Mouse (Mus musculus) CH12.LX (cell line): ENCODE measurements around the gene Megf11. TPM values are rescaled to one million over a fixed set of nuclear protein-coding genes. Genes with fewer than 3 reads are reported as not detected.

ENCODE experiments used
- DNase-seq: peaks from one replicate; pipeline ENCODE4 v3.0.0-alpha.2; 2013; ENCODE audit errors: extremely low read depth
- H3K27ac ChIP-seq: 2 replicates; pipeline ENCODE4 v1.5.1; 2012; ENCODE audit warnings: low read depth, mild to moderate bottlenecking, control low read depth, moderate library complexity; ENCODE audit not compliant: insufficient read depth
- H3K27me3 ChIP-seq: replicated peaks from 2 replicates; pipeline ENCODE3; 2012; ENCODE audit warnings: inconsistent platforms
- H3K36me3 ChIP-seq, 2 experiments: replicated peaks in 1 of 2; 2 replicates each; pipeline versions ENCODE3 to v1.6.1; 2012; ENCODE audit warnings: inconsistent platforms in 1 of 2, low read length in 1 of 2, mild to moderate bottlenecking in 1 of 2, mixed read lengths in 1 of 2, moderate library complexity in 1 of 2; ENCODE audit not compliant: control insufficient read depth in 1 of 2, insufficient read depth in 1 of 2
- H3K4me1 ChIP-seq, 2 experiments: 2 replicates each; pipeline ENCODE4 v1.6.1; 2012; ENCODE audit warnings: inconsistent platforms in 1 of 2, moderate library complexity in 1 of 2; ENCODE audit not compliant: insufficient read depth in 2 of 2, control insufficient read depth in 1 of 2
- H3K4me2 ChIP-seq: 2 replicates; pipeline ENCODE4 v1.6.1; 2012; ENCODE audit warnings: low read depth, mild to moderate bottlenecking, control low read depth; ENCODE audit not compliant: poor library complexity, insufficient read depth, severe bottlenecking
- H3K4me3 ChIP-seq, 3 experiments: fragments of 150-350 bp in 1 of 3; sonication (generic) in 1 of 3; replicated peaks in 1 of 3; 2 replicates each; pipeline versions ENCODE3 to v1.5.1; 2011 to 2012; ENCODE audit warnings: low read depth in 2 of 3, low read length in 2 of 3, mild to moderate bottlenecking in 2 of 3, moderate library complexity in 2 of 3, control low read depth in 1 of 3, improper control_type of control experiment in 1 of 3, inconsistent platforms in 1 of 3, mixed read lengths in 1 of 3; ENCODE audit not compliant: poor library complexity in 1 of 3
- H3K79me2 ChIP-seq: replicated peaks from 2 replicates; pipeline ENCODE4 v1.6.1; 2012; ENCODE audit warnings: mild to moderate bottlenecking, moderate library complexity; ENCODE audit not compliant: control insufficient read depth, poor library complexity, insufficient read depth, severe bottlenecking; ENCODE audit errors: extremely low read depth
- H3K9ac ChIP-seq: 2 replicates; pipeline ENCODE4 v1.6.1; 2012; ENCODE audit warnings: low read depth, mild to moderate bottlenecking, control low read depth, moderate library complexity; ENCODE audit not compliant: insufficient read depth
- H3K9me3 ChIP-seq: replicated peaks from 2 replicates; pipeline ENCODE3; 2012; ENCODE audit warnings: low read length, inconsistent platforms, mixed read lengths
- BHLHE40 ChIP-seq: IDR thresholded peaks from 2 replicates; pipeline ENCODE4 v1.6.1; 2011; ENCODE audit warnings: mild to moderate bottlenecking, low read depth, low read length, improper control_type of control experiment
- CHD2 ChIP-seq: IDR thresholded peaks from 2 replicates; pipeline ENCODE4 v1.6.1; 2011; ENCODE audit warnings: low read length, improper control_type of control experiment
- CTCF ChIP-seq, 2 experiments: IDR thresholded peaks in 1 of 2; conservative IDR thresholded peaks in 1 of 2; 2 replicates each; pipeline ENCODE4 v1.5.1; 2011 to 2012; ENCODE audit warnings: low read depth in 2 of 2, low read length in 2 of 2, improper control_type of control experiment in 1 of 2, inconsistent platforms in 1 of 2, mild to moderate bottlenecking in 1 of 2, moderate library complexity in 1 of 2
- ETS1 ChIP-seq: conservative IDR thresholded peaks from 2 replicates; pipeline ENCODE4 v1.6.1; 2012; ENCODE audit warnings: low read depth, mild to moderate bottlenecking, inconsistent platforms, low read length, improper control_type of control experiment, moderate library complexity
- GABPA ChIP-seq: IDR thresholded peaks from 2 replicates; pipeline ENCODE4 v1.6.1; 2012; ENCODE audit warnings: low read depth, low read length, improper control_type of control experiment, inconsistent platforms; ENCODE audit not compliant: insufficient replicate concordance
- JUND ChIP-seq: conservative IDR thresholded peaks from 2 replicates; pipeline ENCODE4 v1.6.1; 2011; ENCODE audit warnings: low read depth, low read length, improper control_type of control experiment
- MAX ChIP-seq: IDR thresholded peaks from 2 replicates; pipeline ENCODE4 v1.6.1; 2011; ENCODE audit warnings: low read length, improper control_type of control experiment
- MEF2A ChIP-seq: IDR thresholded peaks from 2 replicates; pipeline ENCODE4 v1.6.1; 2014; ENCODE audit warnings: low read depth, mild to moderate bottlenecking, inconsistent platforms, low read length, improper control_type of control experiment, borderline replicate concordance
- NRF1 ChIP-seq: IDR thresholded peaks from 2 replicates; pipeline ENCODE4 v1.6.1; 2014; ENCODE audit warnings: low read depth, mild to moderate bottlenecking, inconsistent platforms, low read length, improper control_type of control experiment, moderate library complexity
- POLR2A ChIP-seq: IDR thresholded peaks from 2 replicates; pipeline ENCODE4 v1.6.1; 2011; ENCODE audit warnings: low read depth, mild to moderate bottlenecking, improper control_type of control experiment, low read length
- POLR2AphosphoS2 ChIP-seq: IDR thresholded peaks from 2 replicates; pipeline ENCODE4 v1.6.1; 2011; ENCODE audit warnings: low read depth, low read length, improper control_type of control experiment
- RCOR1 ChIP-seq: conservative IDR thresholded peaks from 2 replicates; pipeline ENCODE4 v1.6.1; 2012; ENCODE audit warnings: low read depth, mild to moderate bottlenecking, inconsistent platforms, low read length, improper control_type of control experiment
- SIN3A ChIP-seq: IDR thresholded peaks from 2 replicates; pipeline ENCODE4 v1.6.1; 2012; ENCODE audit warnings: low read length, improper control_type of control experiment, inconsistent platforms
- UBTF ChIP-seq: IDR thresholded peaks from 2 replicates; pipeline ENCODE4 v1.6.1; 2012; ENCODE audit warnings: low read depth, mild to moderate bottlenecking, inconsistent platforms, low read length, improper control_type of control experiment, moderate library complexity
- USF2 ChIP-seq: conservative IDR thresholded peaks from 2 replicates; pipeline ENCODE4 v1.6.1; 2011; ENCODE audit warnings: low read depth, low read length, improper control_type of control experiment
- ZKSCAN1 ChIP-seq: IDR thresholded peaks from 2 replicates; pipeline ENCODE4 v1.6.1; 2012; ENCODE audit warnings: low read depth, inconsistent platforms, low read length, improper control_type of control experiment, borderline replicate concordance
- ZMIZ1 ChIP-seq: IDR thresholded peaks from 2 replicates; pipeline ENCODE4 v1.6.1; 2012; ENCODE audit warnings: low read depth, mild to moderate bottlenecking, inconsistent platforms, low read length, improper control_type of control experiment
- dilution Hi-C: fragments of 300-500 bp; cut with MboI; formaldehyde crosslinking; loops from 2 replicates; pipeline ENCODE4 v1.14.3; 2020; ENCODE audit warnings: low sequenced_read_pairs; ENCODE audit not compliant: extremely low pct_unique_long_range_greater_than_20kb, extremely low pct_ligation_motif_present
- in situ Hi-C: fragments of 300-500 bp; cut with MboI; formaldehyde crosslinking; loops from 3 replicates; pipeline ENCODE4 v1.14.3; 2019; ENCODE audit warnings: low sequenced_read_pairs, low pct_ligation_motif_present, low pct_unique_long_range_greater_than_20kb, mixed read lengths
- polyA plus RNA-seq: library from polyadenylated mRNA; unstranded; fragments of >175 nt; gene quantifications from 2 replicates; pipeline ENCODE4 v1.2.1, GENCODE M21; 2012; ENCODE audit warnings: low read depth; ENCODE audit not compliant: insufficient read length
- total RNA-seq, 2 experiments: library from RNA; depleted of rRNA; stranded (reverse); fragments of 300-350 nt in 1 of 2; fragments of >200 nt in 1 of 2; gene quantifications; 2 replicates each; pipeline ENCODE4 v1.2.3; 2012 to 2014

Megf11 gene
- total and polyA plus RNA-seq, 3 experiments: 0.04 to 0.59 TPM; not detected in 1

GRCm38 (mm10) chr9:64361231-64361950 is 24.0 kb upstream of the Megf11 start:
- Histone ChIP-seq H3K4me2 (no peak overlapping the region), H3K9ac (no peak overlapping the region), H3K4me3 (no peak overlapping the region), H3K4me1 (peaks cover 0 to 4% of the 10 kb centered on the region in 2 experiments; a peak in 2 of 4 replicates), H3K9me3 (no peaks in the 10 kb centered on the region), H3K27ac (no peak overlapping the region)
- dilution Hi-C loops: no loop called here
- DNase-seq: no peak
- TF ChIP-seq USF2 (no peak), POLR2A (no peak), UBTF (no peak)
- TF ChIP-seq, all 38 proteins: peak for 0
- in situ Hi-C loops: no loop called here
- Histone ChIP-seq H3K27me3 (peaks cover 1% of the 10 kb centered on the region), H3K36me3 (no peaks in the 10 kb centered on the region), H3K79me2 (no peaks in the 10 kb centered on the region)

GRCm38 (mm10) chr9:64369871-64370270 is 15.6 kb upstream of the Megf11 start:
- no peaks in the 10 kb centered on the region for H3K79me2 ChIP-seq
- H3K9me3 ChIP-seq: no peaks in the 10 kb centered on the region
- dilution Hi-C loops: no loop called here
- no peaks in the 10 kb centered on the region for H3K4me1 ChIP-seq
- H3K36me3 ChIP-seq: no peaks in the 10 kb centered on the region
- H3K27ac ChIP-seq: no peak overlapping the region
- H3K9ac ChIP-seq: no peak overlapping the region
- TF ChIP-seq JUND (no peak), USF2 (no peak), NRF1 (no peak), RCOR1 (no peak), MEF2A (no peak), ZKSCAN1 (no peak), SIN3A (no peak), MAX (no peak), GABPA (no peak), ETS1 (no peak), CTCF (conservative IDR thresholded peaks at IDR 0.05 in 1 of 2, IDR thresholded peaks at IDR 0.05 in 1 of 2; ENCODE audit: low read depth in 2 of 2, low read length in 2 of 2) (no peak), BHLHE40 (no peak), ZMIZ1 (no peak), CHD2 (no peak), POLR2AphosphoS2 (no peak)
- TF ChIP-seq, all 38 proteins: peak for 0
- H3K27me3 ChIP-seq: peaks cover 4% of the 10 kb centered on the region
- no peak overlapping the region for H3K4me3 ChIP-seq
- in situ Hi-C loops: no loop called here
- H3K4me2 ChIP-seq: no peak overlapping the region
- DNase-seq: no peak
